Mouse (Mus musculus): ENCODE results near the gene Clic6. TPM values are rescaled to one million over a fixed set of nuclear protein-coding genes. Genes with fewer than 3 reads are reported as not detected.

Clic6 gene
- polyA plus RNA-seq, 1 experiment = not detected

DNA sequence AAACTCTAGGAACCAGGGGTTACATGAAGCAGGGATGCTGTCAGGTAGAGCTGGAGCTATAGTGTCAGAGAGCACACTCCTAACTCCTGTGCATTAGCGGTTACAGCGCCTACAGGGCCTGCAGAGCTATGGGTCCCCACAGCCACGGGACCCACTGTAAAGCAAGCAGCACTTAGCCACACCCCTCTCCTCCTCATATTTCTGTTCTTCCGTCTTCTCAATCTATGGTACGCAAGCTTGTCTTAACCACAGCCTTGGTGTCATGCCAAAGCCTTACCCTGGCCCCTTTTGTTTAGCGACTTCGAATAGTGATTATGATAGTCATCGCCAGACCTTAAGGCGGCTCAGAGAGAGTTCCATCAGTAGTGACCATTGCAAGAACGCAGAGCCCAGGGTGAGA, 96.2 kb downstream of the Clic6 start:
- no peak overlapping the region for H3ac ChIP-seq (ENCODE audit: control insufficient read depth, insufficient read length)
- no peaks in the 10 kb centered on the region for H3K79me2 ChIP-seq (ENCODE audit: control insufficient read depth, insufficient read depth)
- no peak overlapping the region for H3K4me3 ChIP-seq
- no peaks in the 10 kb centered on the region for H3K27me3 ChIP-seq (ENCODE audit: control insufficient read depth, insufficient read depth, insufficient read length)
- H3K4me2 ChIP-seq (ENCODE audit: low read depth) = peak overlapping the region; percentile 74
- TF ChIP-seq CEBPB (IDR thresholded peaks at IDR 0.05; ENCODE audit: insufficient read depth, poor library complexity, severe bottlenecking) (no peak), REST (IDR thresholded peaks at IDR 0.05; ENCODE audit: insufficient read depth, insufficient read length) (no peak), TCF12 (IDR thresholded peaks at IDR 0.05; ENCODE audit: insufficient read depth, poor library complexity, severe bottlenecking) (no peak), SRF (IDR thresholded peaks at IDR 0.05; ENCODE audit: control insufficient read depth, insufficient read length, low read depth) (no peak), E2F4 (IDR thresholded peaks at IDR 0.05; ENCODE audit: insufficient read depth) (no peak), MAX (IDR thresholded peaks at IDR 0.05; ENCODE audit: low read depth) (no peak), MYOD1 (IDR thresholded peaks at IDR 0.05; ENCODE audit: control insufficient read depth in 1 of 3, insufficient read length in 2 of 3, low read depth in 2 of 3) (no peak), MYOG (IDR thresholded peaks at IDR 0.05; ENCODE audit: control insufficient read depth in 1 of 3, insufficient read depth in 1 of 3, insufficient read length in 2 of 3, low read depth in 2 of 3) (no peak), POLR2AphosphoS2 (IDR thresholded peaks at IDR 0.05; ENCODE audit: insufficient read length, low read depth) (no peak), TCF3 (IDR thresholded peaks at IDR 0.05; ENCODE audit: insufficient read length, low read depth) (no peak), USF1 (IDR thresholded peaks at IDR 0.05; ENCODE audit: low read depth) (no peak), POLR2A (IDR thresholded peaks at IDR 0.05; ENCODE audit: insufficient read length, low read depth) (no peak)
- H3K36me3 ChIP-seq (ENCODE audit: control insufficient read depth, insufficient read depth) = no peaks in the 10 kb centered on the region

DNA sequence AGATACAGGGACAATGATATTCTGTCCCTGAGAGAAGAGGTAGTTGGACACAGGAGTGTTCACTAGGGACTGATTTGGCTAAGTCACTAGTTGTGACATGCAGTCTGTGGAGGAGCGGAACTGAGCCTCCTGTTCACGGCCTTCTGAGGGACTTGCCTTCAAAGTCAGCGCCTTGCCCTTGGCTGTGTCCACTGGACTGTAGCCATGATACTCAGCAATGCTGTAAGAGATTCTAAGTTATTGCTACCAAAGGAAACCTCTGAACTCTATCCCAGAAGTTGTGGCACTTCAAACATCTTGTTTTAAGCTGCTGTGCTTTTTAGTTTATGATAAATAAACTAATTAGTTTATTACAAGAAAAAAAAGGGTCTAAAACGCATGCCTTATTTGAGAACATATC, 102.3 kb downstream of the Clic6 start:
- Histone ChIP-seq H3K79me2 (ENCODE audit: control insufficient read depth, insufficient read depth) (no peaks in the 10 kb centered on the region), H3K4me3 (no peak overlapping the region), H3ac (ENCODE audit: control insufficient read depth, insufficient read length) (no peak overlapping the region), H3K27me3 (ENCODE audit: control insufficient read depth, insufficient read depth, insufficient read length) (no peaks in the 10 kb centered on the region), H3K36me3 (ENCODE audit: control insufficient read depth, insufficient read depth) (no peaks in the 10 kb centered on the region), H3K4me2 (ENCODE audit: low read depth) (no peak overlapping the region)
- TF ChIP-seq MAX (IDR thresholded peaks at IDR 0.05; ENCODE audit: low read depth) = no peak
- TF ChIP-seq USF1 (IDR thresholded peaks at IDR 0.05; ENCODE audit: low read depth) = no peak
- TF ChIP-seq REST (IDR thresholded peaks at IDR 0.05; ENCODE audit: insufficient read depth, insufficient read length) = no peak
- no peak for TF ChIP-seq MYOD1 (IDR thresholded peaks at IDR 0.05; ENCODE audit: control insufficient read depth in 1 of 3, insufficient read length in 2 of 3, low read depth in 2 of 3)
- no peak for TF ChIP-seq POLR2A (IDR thresholded peaks at IDR 0.05; ENCODE audit: insufficient read length, low read depth)
- TF ChIP-seq E2F4 (IDR thresholded peaks at IDR 0.05; ENCODE audit: insufficient read depth) = no peak
- TF ChIP-seq POLR2AphosphoS2 (IDR thresholded peaks at IDR 0.05; ENCODE audit: insufficient read length, low read depth) = no peak
- TF ChIP-seq TCF3 (IDR thresholded peaks at IDR 0.05; ENCODE audit: insufficient read length, low read depth) = no peak
- no peak for TF ChIP-seq CEBPB (IDR thresholded peaks at IDR 0.05; ENCODE audit: insufficient read depth, poor library complexity, severe bottlenecking)
- TF ChIP-seq MYOG (IDR thresholded peaks at IDR 0.05; ENCODE audit: control insufficient read depth in 1 of 3, insufficient read depth in 1 of 3, insufficient read length in 2 of 3, low read depth in 2 of 3) = no peak
- TF ChIP-seq TCF12 (IDR thresholded peaks at IDR 0.05; ENCODE audit: insufficient read depth, poor library complexity, severe bottlenecking) = no peak
- no peak for TF ChIP-seq SRF (IDR thresholded peaks at IDR 0.05; ENCODE audit: control insufficient read depth, insufficient read length, low read depth)

Other genes with a start within 250 kb of the Clic6 start
- not detected for gene Kcne2, start 193.3 kb upstream of the Clic6 start, polyA plus RNA-seq (2012; fragmentation: generic; extraction: Trizol)
- 99.4 TPM for gene Smim11, start 184.4 kb upstream of the Clic6 start, polyA plus RNA-seq (2012; fragmentation: generic; extraction: Trizol)
- gene Fam243, start 164.3 kb upstream of the Clic6 start, polyA plus RNA-seq (2012; fragmentation: generic; extraction: Trizol) = not detected
- gene Kcne1, start 126.3 kb upstream of the Clic6 start, polyA plus RNA-seq (2012; fragmentation: generic; extraction: Trizol) = not detected
- gene Rcan1, start 14.9 kb upstream of the Clic6 start, polyA plus RNA-seq (2012; fragmentation: generic; extraction: Trizol) = 20.2 TPM

All from myocyte (in vitro differentiated cells).